Mouse (Mus musculus): Measurements from ENCODE around the gene Rsl24d1. TPM values are rescaled to one million over a fixed set of nuclear protein-coding genes. Genes with fewer than 3 reads are reported as not detected.

Gene Rsl24d1
- polyA plus RNA-seq (2015; fragmentation: Nextera tagmentation; extraction: Ambion mirVana), result 78.8 and 86.3 TPM in 2 replicates

DNA sequence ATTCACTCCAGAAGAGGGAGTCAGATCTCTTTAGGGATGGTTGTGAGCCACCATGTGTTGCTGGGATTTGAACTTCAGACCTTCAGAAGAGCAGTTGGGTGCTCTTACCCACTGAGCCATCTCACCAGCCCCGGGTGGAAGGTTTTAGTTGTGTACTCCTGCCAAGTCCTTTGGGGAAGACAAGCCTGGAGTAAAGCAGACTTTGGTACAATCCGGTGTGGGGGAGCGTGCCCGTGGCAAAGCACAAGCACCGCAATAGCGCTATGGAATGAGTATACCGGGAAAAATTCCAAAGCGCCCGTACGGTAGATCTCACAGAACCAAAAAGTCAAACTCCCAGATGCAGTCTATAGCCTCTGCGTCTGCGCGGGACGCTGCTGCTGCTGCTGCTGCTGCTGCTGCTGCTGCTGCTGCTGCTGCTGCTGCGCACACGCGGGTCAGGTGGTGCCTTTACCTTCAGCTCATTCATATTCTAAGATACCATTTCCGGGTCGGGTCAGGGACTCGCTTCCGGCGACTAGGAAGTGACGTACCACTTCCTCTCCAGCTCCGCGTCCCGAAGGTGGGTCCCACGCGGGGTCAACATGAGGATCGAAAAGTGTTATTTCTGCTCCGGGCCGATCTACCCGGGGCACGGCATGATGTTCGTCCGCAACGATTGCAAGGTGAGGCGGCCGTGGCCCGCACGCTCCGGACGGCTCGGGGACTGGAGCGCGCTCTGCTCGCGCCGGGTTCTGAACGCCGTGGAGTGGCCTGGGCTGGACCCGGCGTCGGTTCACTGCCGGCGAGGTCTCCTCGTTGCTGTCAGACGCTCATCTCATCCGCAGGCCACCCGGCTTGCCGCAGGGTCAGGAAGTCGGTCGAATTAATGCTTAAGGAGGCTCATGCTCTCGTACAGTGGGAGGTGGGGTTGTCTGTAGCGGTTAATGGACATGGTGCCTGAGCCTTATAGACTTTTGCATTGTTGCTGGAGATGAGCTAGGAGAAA lies at the start of gene Rsl24d1:
TSS of gene Rsl24d1 (plus strand) at position 508 of the 988 bp plus-strand sequence.
- ATAC-seq (replicated peaks; ENCODE audit: extremely low read depth, insufficient read depth, low FRiP score), result peak; percentile 96
- H3K4me2 ChIP-seq (ENCODE audit: low read depth, low read length), result peak within 1 kb of the TSS; percentile 91
- H3K27ac ChIP-seq (ENCODE audit: low read length), result peak within 1 kb of the TSS; percentile 80
- peaks cover 22% of the 10 kb centered on the region for H3K36me3 ChIP-seq (ENCODE audit: control insufficient read depth, insufficient read depth)
- peak within 1 kb of the TSS; percentile 93 for H3K9ac ChIP-seq (ENCODE audit: low read length)
- H3K9me3 ChIP-seq (replicated peaks; ENCODE audit: control insufficient read depth, low read length), result no peaks in the 10 kb centered on the region
- peak within 1 kb of the TSS; percentile 100 for H3K4me3 ChIP-seq (ENCODE audit: low read length)
- WGBS, result under 1% methylated on average over 64 of the region's 64 CpGs
- peaks cover 8% of the 10 kb centered on the region for H3K4me1 ChIP-seq (ENCODE audit: control insufficient read depth, insufficient read depth, low read length)
- H3K27me3 ChIP-seq (ENCODE audit: control insufficient read depth, insufficient read depth, low read length), result no peaks in the 10 kb centered on the region

DNA sequence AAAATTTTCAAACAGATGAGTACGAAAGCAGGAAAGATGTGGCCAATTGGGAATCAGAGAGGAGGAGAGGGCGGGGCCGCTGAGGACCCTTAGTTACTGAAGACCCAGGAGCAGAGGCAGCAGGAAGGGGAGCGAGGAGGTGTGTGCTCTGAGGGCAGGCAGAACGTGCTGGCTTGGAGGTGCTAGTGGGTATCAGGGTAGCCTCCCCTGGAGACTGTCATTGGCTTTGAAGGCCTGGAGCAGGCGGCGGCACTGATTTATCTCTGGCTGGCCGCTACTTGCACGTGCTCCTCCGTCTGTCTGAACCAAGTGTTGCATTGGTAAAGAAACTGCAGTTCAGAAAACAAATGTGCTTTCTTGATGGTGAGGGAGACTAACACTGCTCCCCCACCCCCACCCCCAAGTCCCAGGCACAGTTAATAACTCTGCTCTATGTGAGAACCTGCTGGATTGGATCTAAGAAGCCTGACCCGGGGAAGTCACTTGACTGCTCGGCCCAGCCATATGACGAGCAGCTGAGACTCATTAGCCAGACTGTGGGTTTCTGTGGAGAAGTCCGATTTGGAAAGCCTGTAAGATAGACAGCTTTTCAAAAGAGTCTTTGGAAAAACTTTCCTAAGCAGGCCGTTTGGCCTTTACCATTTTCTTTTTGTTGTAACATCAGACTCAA lies 49.5 kb upstream of the Rsl24d1 start:
- Histone ChIP-seq H3K36me3 (ENCODE audit: control insufficient read depth, insufficient read depth) (no peaks in the 10 kb centered on the region), H3K9ac (ENCODE audit: low read length) (no peak overlapping the region), H3K9me3 (replicated peaks; ENCODE audit: control insufficient read depth, low read length) (no peaks in the 10 kb centered on the region), H3K4me2 (ENCODE audit: low read depth, low read length) (peak overlapping the region; percentile 48), H3K27ac (ENCODE audit: low read length) (no peak overlapping the region), H3K4me3 (ENCODE audit: low read length) (no peak overlapping the region), H3K4me1 (ENCODE audit: control insufficient read depth, insufficient read depth, low read length) (peaks cover 11% of the 10 kb centered on the region), H3K27me3 (ENCODE audit: control insufficient read depth, insufficient read depth, low read length) (no peaks in the 10 kb centered on the region)
- ATAC-seq (replicated peaks; ENCODE audit: extremely low read depth, insufficient read depth, low FRiP score), result no peak
- 29% methylated on average over 15 of the region's 15 CpGs for WGBS

DNA sequence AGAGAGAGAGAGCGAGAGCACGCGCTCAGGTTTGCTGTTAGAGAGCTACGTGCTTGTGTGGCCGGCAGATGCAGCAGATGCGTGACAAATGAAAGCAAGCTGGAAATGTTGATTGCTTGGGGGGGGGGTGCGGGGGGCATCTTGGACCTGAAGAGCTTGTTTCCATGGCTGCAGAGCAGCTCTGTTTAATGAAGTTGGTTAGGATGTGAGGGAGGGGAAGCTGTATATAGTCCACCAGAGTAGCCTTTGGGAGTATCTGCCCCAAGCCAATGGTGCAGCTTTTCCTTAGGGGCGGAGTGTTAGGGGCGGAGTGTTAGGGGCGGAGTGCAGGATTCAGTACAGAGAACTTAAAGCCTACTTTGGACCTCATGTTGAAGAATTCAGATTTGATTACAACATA lies 46.1 kb upstream of the Rsl24d1 start:
- peak; percentile 63; the same call in 1 of the 2 replicates for ATAC-seq (replicated peaks; ENCODE audit: extremely low read depth, insufficient read depth, low FRiP score)
- WGBS, result 36% methylated on average over 10 of the region's 10 CpGs
- Histone ChIP-seq H3K4me1 (ENCODE audit: control insufficient read depth, insufficient read depth, low read length) (peaks cover 11% of the 10 kb centered on the region), H3K4me2 (ENCODE audit: low read depth, low read length) (peak overlapping the region; percentile 52), H3K27ac (ENCODE audit: low read length) (no peak overlapping the region), H3K9me3 (replicated peaks; ENCODE audit: control insufficient read depth, low read length) (no peaks in the 10 kb centered on the region; the same call in 1 of the 2 replicates), H3K9ac (ENCODE audit: low read length) (no peak overlapping the region), H3K27me3 (ENCODE audit: control insufficient read depth, insufficient read depth, low read length) (no peaks in the 10 kb centered on the region), H3K36me3 (ENCODE audit: control insufficient read depth, insufficient read depth) (no peaks in the 10 kb centered on the region), H3K4me3 (ENCODE audit: low read length) (peak overlapping the region; percentile 19; the same call in 1 of the 2 replicates)

DNA sequence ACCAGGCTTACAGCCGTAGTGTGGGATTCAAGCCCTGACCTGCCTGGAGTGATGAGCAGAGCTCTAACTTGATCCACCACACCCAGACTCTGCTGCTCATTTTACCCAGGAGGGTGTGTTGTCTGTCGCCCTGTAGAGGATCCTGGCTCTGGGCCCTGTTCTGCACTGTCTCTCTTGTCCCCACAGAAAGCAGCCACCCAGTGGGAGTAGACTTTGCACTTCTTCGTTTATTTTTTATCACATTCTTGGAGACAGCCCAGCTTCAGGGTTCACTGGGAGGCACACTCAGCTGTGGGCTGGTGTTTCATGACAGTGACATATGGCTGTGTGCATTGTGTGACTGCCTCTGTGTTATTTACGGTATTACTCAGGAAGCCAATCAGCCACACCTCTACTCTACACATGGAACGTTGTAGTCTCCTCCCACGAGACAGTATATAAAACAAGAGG lies 45.0 kb upstream of the Rsl24d1 start:
- 23% methylated on average over 6 of the region's 6 CpGs for WGBS
- ATAC-seq (replicated peaks; ENCODE audit: extremely low read depth, insufficient read depth, low FRiP score), result peak; percentile 55
- H3K27ac ChIP-seq (ENCODE audit: low read length), result peak overlapping the region; percentile 59
- H3K4me1 ChIP-seq (ENCODE audit: control insufficient read depth, insufficient read depth, low read length), result peaks cover 11% of the 10 kb centered on the region
- no peaks in the 10 kb centered on the region for H3K27me3 ChIP-seq (ENCODE audit: control insufficient read depth, insufficient read depth, low read length)
- no peak overlapping the region for H3K4me3 ChIP-seq (ENCODE audit: low read length)
- no peaks in the 10 kb centered on the region for H3K36me3 ChIP-seq (ENCODE audit: control insufficient read depth, insufficient read depth)
- H3K9me3 ChIP-seq (replicated peaks; ENCODE audit: control insufficient read depth, low read length), result no peaks in the 10 kb centered on the region; the same call in 1 of the 2 replicates
- peak overlapping the region; percentile 33; the same call in 1 of the 2 replicates for H3K9ac ChIP-seq (ENCODE audit: low read length)
- H3K4me2 ChIP-seq (ENCODE audit: low read depth, low read length), result peak overlapping the region; percentile 28

DNA sequence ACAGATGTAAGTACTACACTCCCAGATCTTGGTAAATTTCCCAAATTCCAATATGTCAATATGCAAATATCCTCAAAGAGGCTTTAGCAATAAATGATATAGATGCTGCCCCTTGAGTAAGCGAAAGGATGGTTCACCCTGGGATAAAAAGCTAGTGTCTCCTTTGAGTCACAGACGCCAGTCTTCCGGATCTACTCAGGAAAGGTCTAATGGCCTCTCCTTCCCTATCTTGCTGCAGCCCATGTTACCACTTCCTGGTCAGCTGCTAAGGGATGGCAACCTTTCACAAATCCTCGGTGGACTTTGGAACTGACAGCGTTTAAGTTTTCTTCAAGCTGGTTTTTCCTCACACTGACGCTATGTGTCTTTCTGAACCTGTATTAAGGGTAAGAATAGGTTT lies 44.5 kb upstream of the Rsl24d1 start:
- Histone ChIP-seq H3K27ac (ENCODE audit: low read length) (peak overlapping the region; percentile 59), H3K9ac (ENCODE audit: low read length) (no peak overlapping the region), H3K4me2 (ENCODE audit: low read depth, low read length) (no peak overlapping the region), H3K27me3 (ENCODE audit: control insufficient read depth, insufficient read depth, low read length) (no peaks in the 10 kb centered on the region), H3K4me3 (ENCODE audit: low read length) (no peak overlapping the region), H3K4me1 (ENCODE audit: control insufficient read depth, insufficient read depth, low read length) (peaks cover 9% of the 10 kb centered on the region), H3K9me3 (replicated peaks; ENCODE audit: control insufficient read depth, low read length) (no peaks in the 10 kb centered on the region; the same call in 1 of the 2 replicates), H3K36me3 (ENCODE audit: control insufficient read depth, insufficient read depth) (no peaks in the 10 kb centered on the region)
- ATAC-seq (replicated peaks; ENCODE audit: extremely low read depth, insufficient read depth, low FRiP score), result no peak
- 64% methylated on average over 6 of the region's 6 CpGs for WGBS

DNA sequence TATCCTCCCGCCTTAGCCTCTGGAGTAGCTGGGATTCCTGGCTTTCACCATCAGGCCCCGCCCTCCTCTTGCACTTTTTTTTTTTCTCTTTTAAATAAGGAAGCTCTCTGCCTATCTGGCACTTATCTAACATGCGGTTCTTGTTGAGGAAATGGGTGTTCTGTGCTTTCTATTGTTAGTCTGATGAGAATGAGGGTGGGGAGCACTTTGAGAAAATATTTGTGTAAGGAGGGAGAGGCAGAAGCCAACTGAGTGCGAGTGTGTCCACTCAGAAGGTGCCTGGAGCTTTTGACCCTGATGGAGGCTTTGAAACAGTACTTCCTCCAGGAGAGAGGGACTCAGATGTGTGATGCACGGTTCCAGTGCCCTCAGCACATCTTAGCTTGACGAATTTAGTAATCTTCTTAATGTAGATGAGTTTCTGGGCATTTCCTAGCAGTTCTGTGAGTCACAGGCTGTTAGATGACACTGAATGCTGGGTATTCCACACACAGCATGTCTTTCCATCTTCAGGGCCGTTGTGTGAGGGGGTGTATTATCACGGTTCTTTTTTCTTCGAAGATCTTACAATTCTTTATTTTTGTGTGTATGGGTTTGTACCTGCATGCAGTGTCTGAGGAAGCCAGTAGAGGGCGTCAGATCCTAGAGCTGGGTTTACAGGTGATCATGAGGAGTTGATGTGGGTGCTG lies 42.1 kb upstream of the Rsl24d1 start:
- no peak overlapping the region for H3K4me2 ChIP-seq (ENCODE audit: low read depth, low read length)
- no peak overlapping the region for H3K4me3 ChIP-seq (ENCODE audit: low read length)
- WGBS, result 53% methylated on average over 10 of the region's 10 CpGs
- H3K4me1 ChIP-seq (ENCODE audit: control insufficient read depth, insufficient read depth, low read length), result peaks cover 9% of the 10 kb centered on the region
- H3K27ac ChIP-seq (ENCODE audit: low read length), result peak overlapping the region; percentile 66
- ATAC-seq (replicated peaks; ENCODE audit: extremely low read depth, insufficient read depth, low FRiP score), result 0 out of 2 replicates have a peak, but pooled peaks have one; percentile 11
- no peaks in the 10 kb centered on the region for H3K36me3 ChIP-seq (ENCODE audit: control insufficient read depth, insufficient read depth)
- H3K9me3 ChIP-seq (replicated peaks; ENCODE audit: control insufficient read depth, low read length), result no peaks in the 10 kb centered on the region; the same call in 1 of the 2 replicates
- no peaks in the 10 kb centered on the region for H3K27me3 ChIP-seq (ENCODE audit: control insufficient read depth, insufficient read depth, low read length)
- H3K9ac ChIP-seq (ENCODE audit: low read length), result no peak overlapping the region

DNA sequence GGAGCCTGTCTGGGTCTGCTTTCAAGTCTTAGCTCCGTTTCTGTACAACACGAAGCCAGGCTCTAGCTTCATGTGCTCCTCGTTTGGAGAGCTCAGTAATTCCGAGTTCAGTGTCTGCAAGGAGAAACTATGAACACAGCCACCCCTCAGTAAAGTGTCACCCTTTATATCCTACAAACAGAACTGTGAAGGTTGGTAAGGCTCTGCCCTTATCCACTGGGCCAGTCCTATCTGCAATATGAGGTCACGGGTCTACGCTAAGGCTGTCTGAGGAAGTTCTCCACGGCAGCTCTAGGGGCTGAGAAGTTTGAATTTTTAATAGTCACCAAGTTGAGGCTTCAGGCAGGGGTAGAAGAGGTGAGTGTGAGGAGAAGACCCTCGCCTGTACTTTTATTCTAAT lies 40.8 kb upstream of the Rsl24d1 start:
- Histone ChIP-seq H3K9ac (ENCODE audit: low read length) (no peak overlapping the region), H3K36me3 (ENCODE audit: control insufficient read depth, insufficient read depth) (no peaks in the 10 kb centered on the region), H3K4me1 (ENCODE audit: control insufficient read depth, insufficient read depth, low read length) (peaks cover 9% of the 10 kb centered on the region), H3K27me3 (ENCODE audit: control insufficient read depth, insufficient read depth, low read length) (no peaks in the 10 kb centered on the region), H3K27ac (ENCODE audit: low read length) (no peak overlapping the region), H3K9me3 (replicated peaks; ENCODE audit: control insufficient read depth, low read length) (no peaks in the 10 kb centered on the region; the same call in 1 of the 2 replicates), H3K4me3 (ENCODE audit: low read length) (no peak overlapping the region), H3K4me2 (ENCODE audit: low read depth, low read length) (no peak overlapping the region)
- ATAC-seq (replicated peaks; ENCODE audit: extremely low read depth, insufficient read depth, low FRiP score), result no peak
- 67% methylated on average over 8 of the region's 8 CpGs for WGBS

DNA sequence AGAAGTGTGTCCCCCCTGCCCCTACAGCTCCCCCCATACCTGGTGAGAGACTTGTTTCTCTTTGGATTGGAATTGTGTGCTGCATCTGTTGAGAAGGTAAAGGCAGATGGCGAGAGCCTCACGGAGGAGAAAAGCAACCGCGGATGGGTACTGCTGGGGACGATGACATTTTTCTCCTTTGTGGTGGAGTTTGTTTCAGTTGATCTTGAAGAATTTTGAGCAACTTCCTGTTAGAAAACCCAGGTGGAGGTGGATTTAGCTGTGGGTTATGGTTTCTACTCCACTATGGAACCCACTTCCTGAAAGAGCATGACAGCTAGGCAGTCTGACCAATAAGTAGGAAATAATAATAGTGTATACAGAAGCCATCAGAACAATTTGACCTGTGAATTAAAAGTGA lies 40.1 kb upstream of the Rsl24d1 start:
- Histone ChIP-seq H3K27me3 (ENCODE audit: control insufficient read depth, insufficient read depth, low read length) (no peaks in the 10 kb centered on the region), H3K36me3 (ENCODE audit: control insufficient read depth, insufficient read depth) (no peaks in the 10 kb centered on the region), H3K4me1 (ENCODE audit: control insufficient read depth, insufficient read depth, low read length) (peaks cover 3% of the 10 kb centered on the region), H3K9me3 (replicated peaks; ENCODE audit: control insufficient read depth, low read length) (no peaks in the 10 kb centered on the region; the same call in 1 of the 2 replicates), H3K27ac (ENCODE audit: low read length) (no peak overlapping the region), H3K9ac (ENCODE audit: low read length) (no peak overlapping the region), H3K4me3 (ENCODE audit: low read length) (no peak overlapping the region), H3K4me2 (ENCODE audit: low read depth, low read length) (no peak overlapping the region)
- ATAC-seq (replicated peaks; ENCODE audit: extremely low read depth, insufficient read depth, low FRiP score), result no peak
- 79% methylated on average over 5 of the region's 5 CpGs for WGBS

All from heart, embryonic 16.5 days (tissue).